22 mouse cellular contexts compared by ENCODE assay signal in genomic region chr9:13522061-13522820, GRCm38 (mm10).
DNase-seq lines count a peak whose midpoint lies in the region; ATAC-seq and TF ChIP-seq lines count a peak whose summit lies in the region.
"Had no signal": no experiment of that assay in that cellular context is flagged by ENCODE, and none has a peak within 500 bp of the region (broad histone marks: within the 10 kb centered on the region; RNA-seq: fewer than 3 reads in every experiment).

No protein-coding gene starts in this region.

- no peak for TF ChIP-seq CTCF in layer of hippocampus, adult 2 months (conservative IDR thresholded peaks at IDR 0.05)

- H3K4me1 ChIP-seq in forebrain, embryonic 14.5 days (ENCODE audit: control insufficient read depth, insufficient read depth, low read length) = peaks cover 15% of the 10 kb centered on the region; the same call in 1 of the 2 replicates
- H3K4me1 ChIP-seq in intestine, embryonic 15.5 days (replicated peaks) = peaks cover 3% of the 10 kb centered on the region; the same call in 1 of the 2 replicates

- DNase-seq in heart, adult 11 months = peak; percentile 55
- no peak for DNase-seq in heart, adult 9 months (ENCODE audit: low spot score in 2 of 2)
- no peak for DNase-seq in layer of hippocampus, adult 2 months (ENCODE audit: low spot score in 2 of 2)
- no peak for DNase-seq in layer of hippocampus, adult 9-10 months (ENCODE audit: low spot score)
- DNase-seq in ES-CJ7 (ENCODE audit: low read depth, low spot score) = peak; percentile 26
- DNase-seq in brain, adult 2 months (ENCODE audit: low read depth, low spot score) = peak; percentile 58
- no peak for DNase-seq in forebrain, embryonic 14.5 days (ENCODE audit: low spot score)
- DNase-seq: adrenal gland, adult 8-10 months; B cell, adult 2 months; cerebellum, adult 9-10 months; forebrain, postnatal 0 days; gastrocnemius, postnatal 25 days; kidney, adult 2 months; kidney, postnatal 36 days; lung, adult 2 months; lung, postnatal 4 days; spleen, adult 18-20 months had no signal

- no peak for ATAC-seq in forebrain, embryonic 14.5 days
- no peak for ATAC-seq in intestine, embryonic 15.5 days
- ATAC-seq: forebrain, postnatal 0 days; liver, embryonic 12.5 days had no signal

- H3K27ac ChIP-seq in layer of hippocampus, adult 2 months = peak overlapping the region; percentile 43; the same call in 1 of the 2 replicates
- no peak overlapping the region for H3K27ac ChIP-seq in forebrain, embryonic 14.5 days (ENCODE audit: low read depth, low read length)
- no peak overlapping the region for H3K27ac ChIP-seq in intestine, embryonic 15.5 days
- H3K27ac ChIP-seq: hindbrain, embryonic 10.5 days; liver, embryonic 12.5 days; neural tube, embryonic 12.5 days had no signal

- H3K4me3 ChIP-seq in layer of hippocampus, adult 2 months = no peak overlapping the region
- no peak overlapping the region for H3K4me3 ChIP-seq in forebrain, embryonic 14.5 days (ENCODE audit: low read depth, low read length)
- H3K4me3 ChIP-seq in intestine, embryonic 15.5 days (replicated peaks) = no peak overlapping the region
- H3K4me3 ChIP-seq: hindbrain, embryonic 10.5 days; limb, embryonic 12.5 days; liver, embryonic 12.5 days; neural tube, embryonic 12.5 days had no signal

- H3K4me2 ChIP-seq in forebrain, embryonic 14.5 days (ENCODE audit: low read length) = no peak overlapping the region
- no peak overlapping the region for H3K4me2 ChIP-seq in intestine, embryonic 15.5 days (replicated peaks)
- H3K4me2 ChIP-seq: limb, embryonic 12.5 days; liver, embryonic 12.5 days; neural tube, embryonic 12.5 days had no signal

- H3K27me3 ChIP-seq in forebrain, embryonic 14.5 days (replicated peaks; ENCODE audit: control insufficient read depth, insufficient read depth, low read length) = no peaks in the 10 kb centered on the region
- H3K27me3 ChIP-seq in intestine, embryonic 15.5 days (replicated peaks) = no peaks in the 10 kb centered on the region
- H3K27me3 ChIP-seq: limb, embryonic 12.5 days; liver, embryonic 12.5 days; neural tube, embryonic 12.5 days had no signal

- H3K9me3 ChIP-seq in forebrain, embryonic 14.5 days (replicated peaks; ENCODE audit: control insufficient read depth, low read length) = no peaks in the 10 kb centered on the region
- H3K9me3 ChIP-seq in intestine, embryonic 15.5 days = no peaks in the 10 kb centered on the region
- H3K9me3 ChIP-seq: hindbrain, embryonic 10.5 days; limb, embryonic 12.5 days; liver, embryonic 12.5 days; neural tube, embryonic 12.5 days had no signal

- no peaks in the 10 kb centered on the region for H3K36me3 ChIP-seq in forebrain, embryonic 14.5 days (ENCODE audit: control insufficient read depth, insufficient read depth, low read length)
- H3K36me3 ChIP-seq in intestine, embryonic 15.5 days = no peaks in the 10 kb centered on the region
- H3K36me3 ChIP-seq: hindbrain, embryonic 10.5 days; limb, embryonic 12.5 days; liver, embryonic 12.5 days; neural tube, embryonic 12.5 days had no signal

- H3K9ac ChIP-seq in forebrain, embryonic 14.5 days (ENCODE audit: low read length) = no peak overlapping the region
- no peak overlapping the region for H3K9ac ChIP-seq in intestine, embryonic 15.5 days
- H3K9ac ChIP-seq: forebrain, postnatal 0 days; limb, embryonic 12.5 days; liver, embryonic 12.5 days; neural tube, embryonic 12.5 days had no signal

- 51% methylated on average over 9 of the region's 9 CpGs for WGBS in forebrain, embryonic 14.5 days
- 74% methylated on average over 9 of the region's 9 CpGs for WGBS in intestine, embryonic 15.5 days

Comparison
In these comparisons a context has a peak if more than half of its experiments do, and no peak if none do; other contexts are left out.
1. DNase-seq: peak in heart, adult 11 months (single experiment), ES-CJ7 (single experiment) and brain, adult 2 months (single experiment); none in heart, adult 9 months (0 of 2), layer of hippocampus, adult 2 months (0 of 2), layer of hippocampus, adult 9-10 months (single experiment) and forebrain, embryonic 14.5 days (single experiment).